Mouse (Mus musculus) layer of hippocampus, postnatal 36 days (tissue): ENCODE results near the gene Sec61a1. TPM values are rescaled to one million over a fixed set of nuclear protein-coding genes. Genes with fewer than 3 reads are reported as not detected.

Source experiments
- DNase-seq, 2 experiments: peaks; one replicate each; pipeline ENCODE4 v3.0.0; 2022
- total RNA-seq, 2 experiments: library from RNA; stranded (reverse); gene quantifications; 2 replicates each; pipeline ENCODE4 v1.2.3; 2021

Sec61a1 gene
- 10 to 100 TPM; 89.8 to 93.3 TPM for total RNA-seq

DNA sequence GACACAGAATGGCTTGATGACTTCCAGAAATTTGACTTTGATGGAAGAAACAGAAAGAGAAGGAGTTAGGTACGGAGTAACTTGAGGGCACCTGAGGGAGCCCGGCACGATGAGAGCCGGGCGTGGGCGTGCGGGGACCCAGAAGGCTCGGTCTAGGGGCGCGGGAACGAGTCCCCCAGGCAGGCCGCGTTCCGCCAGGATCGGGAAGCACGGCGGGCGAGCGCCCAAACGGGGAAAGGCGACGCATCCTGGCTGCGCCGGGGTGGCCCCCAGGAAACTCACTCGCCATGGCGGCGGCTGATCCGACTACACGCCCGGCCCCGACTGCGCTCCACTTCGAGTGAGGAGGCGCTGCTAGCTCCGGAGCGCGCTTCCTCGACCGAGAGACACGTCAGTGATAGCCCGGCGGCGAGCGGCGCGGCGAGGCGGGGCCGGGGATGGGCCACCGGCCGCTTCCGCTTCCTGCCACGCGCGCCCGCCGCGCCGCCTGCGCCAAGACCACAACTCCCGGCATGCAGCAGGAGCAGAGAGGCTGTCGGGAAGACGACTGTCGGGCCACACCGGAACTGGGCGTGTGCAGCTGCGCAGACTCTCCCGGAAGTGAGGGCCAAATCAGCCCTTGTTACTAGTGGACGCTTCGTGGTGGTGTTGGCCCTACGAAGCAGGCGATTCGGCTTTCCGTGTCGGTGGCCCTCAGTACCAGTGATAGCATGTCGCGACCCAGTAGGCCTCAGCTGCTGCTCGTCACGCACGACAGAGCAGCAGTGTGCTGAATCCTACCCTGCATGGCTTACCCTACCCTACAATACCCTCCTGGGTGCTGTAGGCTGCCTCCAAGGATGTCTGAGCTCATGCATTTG, at the start of gene Sec61a1:
TSS of gene Sec61a1 (minus strand) at position 502 of the 860 bp plus-strand sequence.
- peak; percentile 95 to 97 for DNase-seq

DNA sequence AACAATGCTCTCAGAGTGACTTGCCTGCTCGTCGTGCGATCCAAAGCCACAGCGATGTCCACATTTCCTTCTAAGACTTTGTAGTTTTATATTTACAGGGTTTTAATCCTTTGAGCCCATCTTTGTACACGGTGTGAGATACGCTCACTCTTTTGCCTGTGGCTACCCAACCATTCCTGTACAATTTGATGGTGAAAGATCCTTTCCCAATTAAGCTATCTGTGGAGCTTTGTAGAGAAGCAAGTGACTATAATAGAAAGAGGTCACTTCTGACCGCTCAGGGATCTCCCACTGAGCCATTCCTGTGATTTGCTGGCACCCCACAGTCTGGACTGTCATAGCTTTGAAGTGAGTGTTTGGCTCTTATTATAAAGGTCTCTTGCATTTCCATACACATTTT, 48.0 kb upstream of the Sec61a1 start:
- DNase-seq, result no peak

DNA sequence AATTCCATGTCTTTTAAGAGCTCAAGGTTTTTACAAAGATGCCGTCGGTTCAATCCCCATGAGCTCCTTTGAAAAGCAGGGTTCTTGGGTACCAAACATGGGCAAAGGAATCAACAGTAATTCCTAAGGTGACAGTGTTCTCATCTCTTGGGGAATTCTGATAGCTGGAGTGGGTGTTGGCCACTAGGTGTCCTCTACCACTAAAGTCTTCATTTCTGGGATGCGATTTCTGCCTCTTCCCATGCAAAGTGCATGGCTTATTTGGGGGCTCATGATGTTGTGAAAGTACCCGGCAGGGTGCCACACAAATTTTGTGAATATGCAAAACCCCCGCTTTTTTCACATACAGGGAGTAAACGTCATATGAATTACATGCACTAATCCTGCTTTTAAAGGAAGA, 46.3 kb upstream of the Sec61a1 start:
- no peak for DNase-seq

DNA sequence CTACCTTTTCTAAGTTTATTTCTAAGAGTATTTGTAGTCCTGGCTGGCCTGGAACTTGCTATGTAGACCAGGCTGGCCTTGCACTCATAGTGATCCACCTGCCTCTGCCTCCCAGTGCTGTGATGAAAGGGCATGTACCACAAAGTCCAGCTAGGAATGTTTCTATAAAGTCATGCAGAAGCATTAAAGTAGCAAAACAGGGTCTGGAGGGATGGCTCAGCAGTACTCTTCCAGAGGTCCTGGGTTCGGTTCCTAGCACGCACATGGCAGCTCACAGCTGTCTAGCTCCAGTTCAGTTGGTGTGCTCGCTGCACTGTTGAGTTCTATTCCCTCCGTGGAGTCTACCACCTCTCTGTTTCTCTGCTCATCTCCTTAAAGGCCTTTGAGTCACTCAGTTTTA, 41.5 kb upstream of the Sec61a1 start:
- no peak for DNase-seq

DNA sequence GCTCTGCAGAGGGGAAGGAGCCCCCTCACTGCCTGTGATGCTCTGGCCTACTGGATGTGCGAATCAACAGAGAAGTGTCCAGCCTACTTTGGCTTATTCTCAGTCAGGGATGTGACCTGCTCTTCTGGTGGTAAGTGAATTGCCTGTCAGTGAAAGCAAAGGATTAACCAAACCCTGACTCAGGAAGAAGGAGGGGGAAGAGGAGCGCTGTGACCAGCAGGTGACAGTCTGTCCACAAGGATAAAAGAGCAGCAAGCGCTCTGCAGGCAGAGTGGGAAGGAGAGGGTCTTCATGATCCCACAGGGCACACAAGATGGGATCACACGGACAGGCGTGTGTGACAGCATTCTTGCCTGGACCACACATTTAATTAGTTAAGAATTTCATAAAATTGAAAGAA, 41.0 kb upstream of the Sec61a1 start:
- DNase-seq, result no peak

GRCm38 (mm10) chr6:88558076-88558475, 39.4 kb upstream of the Sec61a1 start:
- DNase-seq, result no peak

- DNase-seq, result no peak
Measured at GRCm38 (mm10) chr6:88557548-88557947, 38.8 kb upstream of the Sec61a1 start.

GRCm38 (mm10) chr6:88549916-88550315, 31.2 kb upstream of the Sec61a1 start:
- DNase-seq, result no peak

- DNase-seq, result peak in 1 of 2 experiments; percentile 62
Measured at GRCm38 (mm10) chr6:88549137-88549814, 30.6 kb upstream of the Sec61a1 start.

DNA sequence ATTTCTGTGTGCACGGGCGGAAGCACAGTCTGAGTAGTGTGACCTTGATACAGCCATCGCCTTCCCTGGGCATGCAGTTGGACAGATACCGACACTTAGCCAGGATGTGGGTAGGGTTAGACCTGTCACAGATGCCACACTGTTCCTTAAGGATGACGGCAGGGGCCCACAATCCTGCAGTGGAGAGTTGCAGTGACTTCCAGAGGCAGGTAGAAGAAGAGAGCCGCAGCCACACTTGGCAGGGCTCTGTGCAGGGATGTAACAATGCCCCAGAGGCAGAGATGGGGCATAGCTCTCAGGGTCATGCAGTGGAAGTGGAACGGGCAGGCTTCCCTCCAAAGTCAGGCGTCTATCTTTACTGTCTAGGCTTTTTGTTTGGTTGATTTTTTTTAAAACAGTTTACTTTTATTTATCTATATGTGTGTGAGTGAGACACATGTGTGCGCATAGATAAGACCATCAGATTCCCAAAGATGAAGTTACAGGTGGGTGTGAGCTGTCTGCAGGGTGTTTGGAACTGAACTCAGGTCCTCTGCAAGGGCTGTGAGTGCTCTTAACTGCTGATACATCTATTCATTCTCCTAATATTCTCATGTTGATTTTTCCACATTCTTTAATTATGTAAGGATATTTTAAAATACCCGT, 29.8 kb upstream of the Sec61a1 start:
- no peak for DNase-seq

GRCm38 (mm10) chr6:88545397-88545790, 26.7 kb upstream of the Sec61a1 start:
- DNase-seq, result no peak

- DNase-seq, result no peak
Measured at GRCm38 (mm10) chr6:88544644-88545396, 26.1 kb upstream of the Sec61a1 start.

DNA sequence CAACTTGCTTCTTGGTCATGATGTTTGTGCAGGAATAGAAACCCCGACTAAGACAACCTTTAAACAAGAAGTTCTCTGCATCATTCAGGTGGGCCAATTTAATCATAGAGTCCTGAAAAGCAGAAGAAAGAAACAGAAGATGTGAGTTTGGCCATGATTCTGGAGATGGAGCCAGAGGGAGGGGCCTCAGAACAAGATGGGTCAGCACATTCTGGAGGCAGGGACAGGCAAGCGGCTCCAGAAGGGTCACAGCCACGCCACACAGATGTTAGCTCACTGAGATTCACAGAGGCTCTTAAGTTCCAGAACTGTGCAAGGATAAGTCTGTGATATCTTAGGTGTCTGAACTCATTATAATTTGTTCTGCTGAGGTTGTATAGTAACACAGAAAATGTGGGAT, 25.5 kb upstream of the Sec61a1 start:
- DNase-seq, result no peak

DNA sequence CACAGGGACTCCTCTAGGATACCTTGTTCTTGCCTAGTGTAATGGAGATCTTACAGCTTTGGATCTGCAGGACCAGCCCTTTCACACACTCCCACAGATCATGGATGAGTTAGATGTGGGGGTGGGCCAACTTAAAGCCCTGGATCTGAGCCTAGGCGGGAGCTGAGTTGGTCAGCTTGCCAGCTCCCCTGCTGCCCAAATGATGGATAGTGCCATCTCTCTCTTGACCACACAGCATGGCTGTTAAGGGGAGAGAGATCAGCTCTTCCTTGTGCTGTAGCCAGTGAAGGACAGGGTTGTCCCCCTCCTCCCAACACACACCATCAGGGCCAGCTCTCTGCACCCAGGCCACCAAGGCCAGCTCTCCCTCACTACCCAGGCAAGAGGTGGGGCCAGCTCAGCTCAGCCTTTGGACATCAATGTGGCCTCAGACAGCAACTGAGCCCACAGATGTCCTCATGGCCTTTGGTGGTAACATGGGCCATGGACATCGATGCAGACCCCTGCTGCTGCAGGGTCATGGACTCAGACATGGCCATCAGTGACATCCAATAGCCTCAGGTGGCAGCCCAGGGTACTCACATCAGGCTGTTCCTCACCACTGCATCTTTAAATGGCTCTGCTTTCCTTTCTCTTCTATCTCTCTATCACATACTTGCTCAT, 21.5 kb upstream of the Sec61a1 start:
- DNase-seq, result no peak

- no peak for DNase-seq
Measured at GRCm38 (mm10) chr6:88530306-88530705, 11.6 kb upstream of the Sec61a1 start.

GRCm38 (mm10) chr6:88524056-88524455, 5.4 kb upstream of the Sec61a1 start:
- no peak for DNase-seq

DNA sequence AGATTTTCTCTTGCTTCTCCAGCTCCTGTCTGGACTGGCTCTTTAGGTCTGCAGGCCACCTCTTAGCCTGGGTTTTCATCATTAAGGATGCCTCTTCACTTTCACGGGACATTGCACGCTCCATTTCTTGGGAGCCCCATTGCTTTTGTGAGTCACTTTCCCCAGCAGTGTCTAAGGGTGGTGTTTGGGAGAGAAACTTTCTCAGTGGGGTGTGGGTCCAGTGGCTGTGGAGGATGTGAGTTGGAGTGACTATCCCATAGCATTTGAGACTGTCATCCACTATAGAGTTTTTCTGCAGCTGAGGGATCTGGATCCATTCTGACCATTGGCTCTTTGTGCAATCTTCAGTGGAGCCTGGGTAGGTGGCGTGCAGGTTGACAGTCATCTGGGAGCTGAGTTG, 4.7 kb upstream of the Sec61a1 start:
- no peak for DNase-seq

DNA sequence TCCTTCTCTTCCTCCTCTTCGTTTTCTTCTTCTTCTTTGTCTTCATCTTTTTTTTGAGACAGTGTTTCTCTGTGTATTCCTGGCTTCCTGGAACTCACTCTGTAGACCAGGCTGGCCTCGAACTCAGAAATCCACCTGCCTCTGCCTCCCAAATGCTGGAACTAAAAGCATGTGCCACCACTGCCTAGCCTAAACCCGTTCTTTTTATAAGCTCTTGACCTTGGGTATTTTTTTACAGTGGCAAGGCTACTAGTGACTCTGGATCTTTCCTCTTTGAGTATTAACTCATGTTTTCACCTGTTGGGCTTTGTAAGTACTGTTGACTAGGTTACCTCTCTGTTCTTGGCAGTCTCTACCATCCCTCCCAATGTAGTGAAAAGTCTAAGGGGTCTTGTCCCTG, 4.3 kb upstream of the Sec61a1 start:
- no peak for DNase-seq

DNA sequence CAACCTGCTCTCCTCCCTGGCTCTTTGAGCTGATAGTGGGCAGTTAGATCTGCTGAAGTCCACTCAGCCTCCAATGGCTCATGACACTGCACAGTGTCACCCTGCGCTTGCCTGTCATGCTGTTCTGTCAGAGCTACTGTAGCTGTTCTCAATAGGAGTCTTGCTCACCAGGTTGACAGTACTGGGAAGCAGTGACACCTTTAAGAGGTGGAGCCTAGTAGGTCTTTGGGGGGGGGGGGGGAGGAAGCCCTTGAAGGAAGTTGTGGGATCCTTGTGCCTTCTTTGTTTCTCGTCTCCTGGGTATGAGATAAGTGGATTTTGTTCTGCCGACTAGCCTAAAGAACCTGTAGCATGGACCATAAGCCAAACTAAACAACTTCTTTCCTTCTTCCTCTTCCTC, 3.9 kb upstream of the Sec61a1 start:
- no peak for DNase-seq

GRCm38 (mm10) chr6:88521821-88522220, 3.1 kb upstream of the Sec61a1 start:
- DNase-seq, result no peak

GRCm38 (mm10) chr6:88517701-88518403, 853 bp downstream of the Sec61a1 start:
- no peak for DNase-seq
